Mouse (Mus musculus) gastrocnemius, adult 2 months (tissue): ENCODE measurements at regions not wholly inside any gene's neighbourhood (a gene's known extent, or its start where the extent isn't known, plus 50 kb on each side); places are given as distances from the start of the nearest gene placed in this dataset.
"Not testable (repeated sequence)": the region's sequence is repeated elsewhere in the genome, so short reads cannot be mapped to it uniquely, and the experiment has no call there.

ENCODE experiments used
- DNase-seq: peaks from one replicate; pipeline ENCODE4 v3.0.0; 2022
- H3K27ac ChIP-seq: fragments of 200-600 bp; 2 replicates; pipeline ENCODE4 v1.8.1; 2022; ENCODE audit warnings: mild to moderate bottlenecking
- H3K4me3 ChIP-seq: fragments of 200-600 bp; 2 replicates; pipeline ENCODE4 v1.8.1; 2022; ENCODE audit warnings: mild to moderate bottlenecking, moderate library complexity
- CTCF ChIP-seq: fragments of 200-600 bp; IDR thresholded peaks from 2 replicates; pipeline ENCODE4 v1.8.1; 2022; ENCODE audit warnings: antibody characterized with exemption, mild to moderate bottlenecking, moderate library complexity
- intact Hi-C: fragments of 180-260 bp; cut with DNase I; formaldehyde crosslinking; loops from one replicate; pipeline ENCODE4 v1.15.1; 2025

DNA sequence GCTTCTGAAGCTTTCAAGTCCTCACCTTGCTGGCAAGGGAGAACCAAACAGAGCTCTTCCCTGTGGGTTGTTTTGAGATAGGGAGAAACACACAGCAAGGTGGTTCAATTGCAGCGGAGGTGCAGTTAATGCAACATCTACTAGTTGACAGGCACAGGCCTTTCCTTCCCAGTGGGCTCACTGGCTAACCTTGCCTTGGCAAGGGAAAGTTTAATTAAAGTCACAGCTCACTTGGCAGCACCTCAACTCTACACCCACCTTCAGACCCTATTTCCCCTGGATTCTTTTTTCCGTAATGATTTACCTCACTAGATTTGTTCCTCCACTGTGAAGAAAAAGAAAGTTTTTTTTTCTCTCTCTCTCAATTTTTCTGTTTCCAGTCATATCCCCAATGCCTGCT is 314.5 kb downstream of the Tlr4 start:
- DNase-seq, result no peak
- Histone ChIP-seq H3K27ac (no peak overlapping the region), H3K4me3 (no peak overlapping the region)
- TF ChIP-seq CTCF, result no peak
- intact Hi-C loops, result no loop called here

DNA sequence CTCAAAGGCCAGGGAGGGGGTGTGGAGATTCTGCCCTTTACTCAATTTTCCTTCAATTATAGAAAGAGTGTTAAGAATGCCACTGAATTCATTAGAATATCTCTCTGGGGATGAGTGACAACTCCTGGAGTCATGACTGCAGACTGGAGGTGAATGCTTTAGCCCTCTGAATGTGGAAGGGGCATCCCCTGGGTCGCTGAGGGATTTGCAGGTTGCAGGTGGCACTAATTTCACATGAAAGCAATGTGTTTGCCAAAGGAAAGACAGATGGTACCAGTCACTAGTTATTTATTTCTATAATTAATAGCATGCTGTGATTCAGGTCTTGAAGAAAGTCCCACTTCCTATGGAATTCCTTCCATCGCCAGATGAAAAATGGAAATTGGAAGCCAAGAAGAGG is 321.1 kb downstream of the Tlr4 start:
- intact Hi-C loops, result no loop called here
- no peak overlapping the region for H3K4me3 ChIP-seq
- DNase-seq, result no peak
- no peak overlapping the region for H3K27ac ChIP-seq
- no peak for TF ChIP-seq CTCF

DNA sequence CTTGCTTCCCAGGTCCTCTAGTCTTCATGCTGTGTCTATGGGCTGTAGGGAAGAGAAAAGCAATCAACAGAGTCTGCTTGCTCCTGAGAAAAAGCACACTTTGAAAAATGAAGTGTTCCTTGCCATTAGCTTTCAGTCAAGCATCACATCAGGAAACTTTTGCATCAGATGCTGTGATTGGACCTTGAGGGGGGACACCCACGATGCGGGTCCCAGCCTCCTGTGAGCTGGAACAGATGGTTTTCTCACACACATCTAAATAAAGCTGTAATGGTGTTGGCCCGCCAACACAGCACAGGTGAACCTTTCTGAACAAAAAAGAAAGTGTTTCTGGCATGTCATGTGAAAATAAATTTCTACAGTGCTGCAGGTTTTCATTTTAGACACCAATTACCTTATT is 335.3 kb downstream of the Tlr4 start:
- intact Hi-C loops, result no loop called here
- TF ChIP-seq CTCF, result no peak
- H3K4me3 ChIP-seq, result no peak overlapping the region
- DNase-seq, result no peak
- no peak overlapping the region for H3K27ac ChIP-seq

DNA sequence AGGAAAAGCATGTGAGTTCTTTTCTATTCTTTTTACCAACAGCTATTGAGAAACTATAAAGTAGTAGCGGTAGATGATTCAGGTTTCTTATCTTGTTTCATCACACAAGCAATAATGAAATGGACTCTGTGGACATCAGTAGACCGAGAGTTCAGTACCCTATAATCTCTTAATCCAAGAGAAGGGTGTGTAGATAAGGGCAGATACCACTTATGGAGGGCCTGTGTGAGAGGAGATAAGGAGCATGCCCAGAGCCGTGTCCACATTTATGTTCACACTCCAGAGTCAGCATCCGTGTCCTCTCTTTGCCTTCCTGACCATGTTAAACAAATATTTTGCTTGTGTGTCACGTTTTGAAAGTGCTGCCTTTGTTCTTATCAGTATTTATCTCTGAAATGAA is 340.3 kb downstream of the Tlr4 start:
- DNase-seq, result no peak
- H3K4me3 ChIP-seq, result no peak overlapping the region
- TF ChIP-seq CTCF, result no peak
- H3K27ac ChIP-seq, result no peak overlapping the region
- intact Hi-C loops, result no loop called here

DNA sequence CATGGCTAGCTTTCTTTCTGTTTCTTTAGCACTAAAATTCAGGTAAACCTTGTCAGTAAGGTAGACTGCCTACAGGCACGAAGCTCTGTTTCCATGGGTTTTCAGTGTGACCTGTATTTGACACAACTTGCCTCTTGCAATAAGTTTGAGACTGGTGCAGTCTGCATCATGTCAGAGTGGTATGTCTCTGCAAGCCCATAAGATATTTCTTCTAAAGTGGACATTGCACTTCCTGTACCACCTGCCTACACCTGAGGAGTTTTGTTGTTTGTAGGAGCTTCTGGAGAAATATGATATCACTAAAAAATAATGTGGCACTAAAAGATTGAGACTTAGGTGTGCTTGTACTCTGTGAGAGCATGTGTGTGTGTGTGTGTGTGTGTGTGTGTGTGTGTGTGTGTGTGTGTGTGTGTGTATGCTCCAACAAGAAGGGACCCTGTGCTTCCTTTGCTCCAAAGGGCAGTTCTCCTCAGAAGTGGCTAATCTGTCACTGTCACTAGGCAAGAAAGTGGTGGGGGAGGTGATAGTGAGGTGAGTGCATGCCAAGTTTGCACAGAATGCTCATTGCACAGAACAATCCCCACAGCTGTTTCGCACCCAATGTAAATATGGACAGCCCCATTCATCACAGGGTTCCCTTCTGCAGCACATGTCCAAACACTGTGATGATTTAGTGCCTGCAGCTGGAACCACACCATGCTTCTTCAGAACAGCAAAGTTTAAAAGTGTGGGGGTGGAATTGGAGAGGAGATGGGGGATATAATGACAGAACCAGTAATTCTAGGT is 360.5 kb downstream of the Tlr4 start:
- no peak overlapping the region for H3K4me3 ChIP-seq
- intact Hi-C loops, result no loop called here
- no peak for DNase-seq
- no peak for TF ChIP-seq CTCF
- no peak overlapping the region for H3K27ac ChIP-seq

DNA sequence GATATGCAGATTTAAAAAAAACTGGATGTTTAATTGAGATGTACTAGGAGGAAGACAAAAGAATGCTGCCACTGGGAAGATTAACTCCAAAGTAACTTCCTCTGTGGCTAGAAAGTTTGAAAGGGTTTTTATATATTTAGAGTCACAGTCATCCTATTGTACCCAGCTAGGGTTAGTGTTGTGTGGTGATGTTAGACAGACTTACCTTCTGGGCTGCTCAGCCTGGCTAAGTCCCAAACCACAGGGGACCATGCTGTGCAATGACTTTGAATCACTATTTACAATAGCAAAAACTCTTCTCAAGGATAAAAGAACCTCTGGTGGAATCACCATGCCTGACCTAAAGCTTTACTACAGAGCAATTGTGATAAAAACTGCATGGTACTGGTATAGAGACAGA is 363.2 kb downstream of the Tlr4 start:
- Histone ChIP-seq H3K4me3 (no peak overlapping the region), H3K27ac (no peak overlapping the region)
- DNase-seq, result no peak
- TF ChIP-seq CTCF, result no peak
- intact Hi-C loops, result no loop called here

DNA sequence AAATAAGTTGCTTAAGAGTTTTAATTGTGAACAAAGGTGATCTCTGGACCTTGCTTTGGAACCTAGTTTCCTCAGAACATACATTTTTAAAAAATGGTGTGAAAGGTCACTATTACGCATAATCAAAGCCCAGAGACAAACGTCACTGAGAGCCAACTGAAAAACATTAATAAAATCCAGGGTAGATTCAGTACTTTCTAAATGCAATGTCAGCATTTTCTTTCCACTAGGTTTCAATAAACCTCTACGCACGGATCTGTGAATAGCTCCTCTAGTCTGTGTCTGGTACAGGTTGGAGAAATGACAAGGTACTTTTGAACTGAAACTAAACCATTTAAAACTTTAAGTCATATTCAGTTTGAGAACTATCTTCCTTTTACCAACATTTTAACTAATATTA is 367.0 kb downstream of the Tlr4 start:
- no peak for DNase-seq
- intact Hi-C loops, result no loop called here
- no peak overlapping the region for H3K27ac ChIP-seq
- no peak for TF ChIP-seq CTCF
- H3K4me3 ChIP-seq, result no peak overlapping the region

DNA sequence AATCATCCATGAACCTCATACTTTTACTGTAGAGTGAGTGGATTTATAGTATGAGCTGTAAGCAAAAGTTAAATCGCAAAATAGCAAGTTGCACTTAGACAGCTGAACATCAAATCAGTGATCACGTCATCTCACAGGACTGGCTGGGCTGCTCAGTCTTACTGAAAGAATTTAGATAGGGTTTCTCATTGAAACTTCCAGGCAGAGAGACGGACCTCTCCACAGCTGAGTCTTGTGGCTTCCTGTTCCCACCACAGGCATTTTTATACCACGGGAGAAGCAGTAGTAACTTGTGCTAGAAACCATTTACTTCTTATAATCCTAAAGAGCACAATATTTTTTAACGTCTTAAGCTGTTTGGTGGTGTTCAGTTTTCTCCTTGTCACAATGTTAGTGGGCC is 369.5 kb downstream of the Tlr4 start:
- Histone ChIP-seq H3K27ac (no peak overlapping the region), H3K4me3 (no peak overlapping the region)
- TF ChIP-seq CTCF, result no peak
- DNase-seq, result no peak
- intact Hi-C loops, result no loop called here

DNA sequence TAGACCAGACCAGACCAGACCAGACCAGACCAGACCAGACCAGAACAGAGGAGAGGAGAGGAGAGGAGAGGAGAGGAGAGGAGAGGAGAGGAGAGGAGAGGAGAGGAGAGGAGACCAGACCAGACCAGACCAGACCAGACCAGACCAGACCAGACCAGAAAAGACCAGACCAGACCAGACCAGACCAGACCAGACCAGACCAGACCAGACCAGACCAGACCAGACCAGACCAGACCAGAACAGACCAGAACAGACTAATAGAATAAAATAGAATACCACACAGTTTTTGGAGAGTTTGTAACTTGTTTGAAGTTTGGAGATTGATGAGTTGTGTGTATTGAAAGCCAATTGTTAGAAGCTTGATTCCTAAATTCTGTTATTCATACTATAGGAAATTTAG is 381.0 kb downstream of the Tlr4 start:
- H3K27ac ChIP-seq, H3K4me3 ChIP-seq, intact Hi-C loops: not testable (repeated sequence)
- DNase-seq, result peak; percentile 63

DNA sequence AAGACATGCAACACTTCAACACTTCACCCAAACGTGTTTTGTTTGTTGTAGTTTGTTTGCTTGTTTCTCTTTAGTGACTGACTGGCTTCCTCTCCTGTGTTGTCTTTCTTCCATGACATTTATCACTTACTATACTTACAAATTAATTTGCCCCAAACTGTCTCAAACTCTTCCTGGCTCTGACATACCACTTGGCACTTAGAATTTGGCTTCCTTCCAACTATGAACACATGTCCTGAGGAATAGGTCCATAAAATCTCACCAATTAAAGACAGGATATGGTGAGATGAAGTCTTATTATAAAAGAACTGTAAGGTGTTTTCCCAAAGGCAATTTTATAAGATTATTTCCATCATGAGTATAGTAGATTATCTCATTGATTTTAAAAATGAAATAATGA is 386.0 kb downstream of the Tlr4 start:
- H3K27ac ChIP-seq, result no peak overlapping the region
- no peak for TF ChIP-seq CTCF
- H3K4me3 ChIP-seq, result no peak overlapping the region
- no peak for DNase-seq
- intact Hi-C loops, result no loop called here

DNA sequence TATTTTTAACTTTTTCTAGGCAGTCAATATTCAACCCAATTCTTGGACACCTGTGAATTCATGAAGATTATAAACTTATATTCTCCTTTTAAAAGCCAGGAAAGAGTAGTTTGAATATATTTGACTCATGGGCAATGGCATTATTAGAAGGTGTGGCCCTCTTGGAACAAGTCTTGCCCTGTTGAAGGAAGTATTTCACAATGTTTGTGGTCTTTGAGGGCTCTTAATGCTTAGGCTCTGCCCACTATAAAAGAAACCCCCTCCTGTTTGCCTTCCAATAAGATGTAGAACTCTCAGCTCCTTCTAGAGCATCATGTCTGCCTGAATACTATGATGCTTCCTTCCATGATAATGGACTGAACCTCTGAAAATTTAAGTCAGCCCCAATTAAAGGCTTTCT is 397.1 kb downstream of the Tlr4 start:
- DNase-seq, result no peak
- Histone ChIP-seq H3K27ac (no peak overlapping the region), H3K4me3 (no peak overlapping the region)
- no peak for TF ChIP-seq CTCF
- intact Hi-C loops, result no loop called here

DNA sequence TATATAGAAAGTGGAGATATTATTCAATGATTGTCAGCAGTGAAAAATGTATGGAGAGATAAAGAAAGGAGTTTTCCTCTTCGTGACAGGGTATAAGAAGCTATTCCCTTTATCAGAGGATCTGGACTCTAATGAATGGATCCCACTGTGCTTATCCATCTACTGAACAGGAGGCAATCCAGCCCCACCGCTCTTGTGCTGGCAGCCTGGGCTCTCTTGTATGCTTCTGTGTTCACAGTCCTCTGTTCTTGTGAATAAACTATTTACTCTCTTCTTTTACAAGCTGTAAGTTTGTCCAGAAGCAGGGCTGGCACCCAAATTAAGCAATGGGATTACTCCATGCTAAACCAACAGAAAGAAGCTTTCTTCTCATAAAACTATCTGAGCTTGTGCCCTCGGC is 401.8 kb downstream of the Tlr4 start:
- no peak for DNase-seq
- Histone ChIP-seq H3K4me3 (no peak overlapping the region), H3K27ac (no peak overlapping the region)
- no peak for TF ChIP-seq CTCF
- intact Hi-C loops, result no loop called here

DNA sequence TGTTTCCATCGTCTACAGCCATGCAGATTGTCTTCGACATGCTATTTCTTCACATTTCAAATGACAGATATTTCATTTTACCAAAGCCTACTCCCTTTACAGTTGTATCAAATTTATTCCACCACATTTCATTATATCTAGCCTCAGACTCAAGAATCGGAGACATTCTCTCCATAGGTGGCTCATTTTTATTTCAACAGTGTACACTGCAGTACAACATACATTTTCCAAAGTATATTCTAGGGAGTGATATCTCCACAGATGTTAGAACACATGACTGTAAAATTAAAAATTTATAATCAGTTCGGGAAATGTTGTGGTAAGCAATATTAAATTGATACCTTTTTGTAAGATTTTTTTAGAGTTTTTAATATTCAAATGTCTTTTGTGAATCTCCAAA is 446.2 kb downstream of the Tlr4 start:
- H3K27ac ChIP-seq, result no peak overlapping the region
- no peak overlapping the region for H3K4me3 ChIP-seq
- no peak for TF ChIP-seq CTCF
- intact Hi-C loops, result no loop called here
- DNase-seq, result no peak

DNA sequence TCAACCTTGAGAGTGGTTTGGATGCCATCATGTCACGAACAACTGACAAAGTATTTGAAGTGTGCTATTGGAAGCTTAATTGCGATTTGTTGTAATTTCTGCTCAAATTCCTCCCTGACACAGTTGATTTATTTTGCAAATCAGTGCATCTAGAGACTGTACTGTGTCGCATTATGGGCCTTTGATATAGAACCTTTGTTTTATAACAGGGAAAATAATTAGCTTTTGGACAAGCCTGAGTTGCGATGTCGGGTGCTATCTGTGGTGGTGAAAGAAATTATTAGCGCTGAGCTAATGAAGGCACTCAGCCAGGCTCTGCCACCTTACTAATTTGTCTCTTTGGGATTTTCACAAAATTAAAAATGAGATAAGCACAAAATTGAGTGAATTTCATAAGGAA is 473.6 kb downstream of the Tlr4 start:
- no peak for TF ChIP-seq CTCF
- no peak overlapping the region for H3K27ac ChIP-seq
- no peak overlapping the region for H3K4me3 ChIP-seq
- no peak for DNase-seq
- intact Hi-C loops, result no loop called here

DNA sequence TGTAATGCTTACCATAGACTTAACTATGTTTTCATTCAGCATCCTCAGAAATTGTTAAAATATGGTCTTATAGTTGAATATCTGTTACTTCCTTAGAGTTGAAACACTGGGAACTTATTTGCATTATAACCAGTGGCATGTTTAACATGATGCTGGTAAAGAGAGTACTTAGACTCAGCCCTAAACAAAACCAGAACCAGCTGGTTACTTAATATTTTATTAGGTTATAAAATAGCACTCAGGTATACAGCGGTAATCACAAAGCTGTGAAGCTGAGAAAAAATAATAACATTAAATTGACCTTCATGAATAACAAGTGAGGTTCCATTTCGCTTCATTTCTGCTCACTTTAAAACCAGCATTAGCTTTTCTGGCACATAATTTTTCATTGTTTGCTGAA is 474.4 kb downstream of the Tlr4 start:
- intact Hi-C loops, result no loop called here
- H3K4me3 ChIP-seq, result no peak overlapping the region
- no peak overlapping the region for H3K27ac ChIP-seq
- no peak for DNase-seq
- TF ChIP-seq CTCF, result no peak

DNA sequence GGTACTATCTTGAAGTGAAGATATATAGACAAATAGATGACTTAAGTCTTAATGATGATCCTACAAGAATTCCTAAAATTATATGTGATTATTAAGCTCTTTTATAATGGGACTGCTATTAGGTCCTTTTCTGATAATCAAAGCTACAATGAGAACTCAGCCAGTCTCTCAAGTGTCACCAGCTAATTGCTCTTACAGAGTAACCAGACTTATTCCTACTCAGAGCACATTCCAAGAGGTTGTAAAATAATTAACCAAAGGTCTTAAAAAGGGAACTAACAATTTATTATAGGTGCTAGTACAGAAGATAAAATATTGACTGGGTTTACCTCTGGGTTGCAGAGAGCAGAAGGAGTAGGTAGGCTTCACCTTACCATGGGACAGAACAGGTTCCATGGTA is 492.7 kb downstream of the Tlr4 start:
- H3K4me3 ChIP-seq, H3K27ac ChIP-seq, DNase-seq, intact Hi-C loops: not testable (repeated sequence)
